ENCODE assay signal across 14 mouse cellular contexts in the genomic region with DNA sequence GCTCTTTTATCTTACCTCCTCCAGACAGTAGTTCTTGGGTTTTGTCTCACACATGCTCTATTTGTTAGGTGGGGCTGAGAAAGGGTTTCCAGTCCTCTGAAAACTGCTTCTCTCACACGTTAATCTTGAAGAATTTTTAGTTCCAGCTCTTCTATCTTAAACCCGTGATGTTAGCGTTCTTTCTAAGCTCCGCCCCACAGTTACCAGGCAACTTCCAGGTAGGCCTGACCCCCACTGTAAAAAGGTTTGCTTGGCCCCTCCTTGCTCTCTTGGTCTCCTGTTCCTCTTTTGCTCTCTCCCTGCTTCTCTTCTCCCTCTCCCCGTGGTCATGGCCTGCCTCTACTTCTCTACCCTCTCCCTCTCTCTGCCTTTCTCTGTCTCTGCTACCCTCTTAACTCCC.
"Had no signal": no experiment of that assay in that cellular context is flagged by ENCODE, and none has a peak within 500 bp of the region (broad histone marks: within the 10 kb centered on the region; RNA-seq: fewer than 3 reads in every experiment).

No protein-coding gene starts in this region.

- H3K9ac ChIP-seq: liver, embryonic 13.5 days had no signal

- H3K27ac ChIP-seq: liver, embryonic 13.5 days; stomach, postnatal 0 days had no signal

- H3K4me3 ChIP-seq: liver, embryonic 13.5 days had no signal

- H3K36me3 ChIP-seq: liver, embryonic 13.5 days had no signal

- H3K4me2 ChIP-seq: liver, embryonic 13.5 days; midbrain, embryonic 11.5 days had no signal

- DNase-seq: kidney, postnatal 14 days; kidney, postnatal 4 days; liver, embryonic 13.5 days; lung, adult 2 months; lung, postnatal 14 days; lung, postnatal 4 days; midbrain, embryonic 14.5 days; right cerebral cortex, postnatal 14 days; right cerebral cortex, postnatal 4 days; thymus, adult 2 months; thymus, postnatal 14 days; thymus, postnatal 4 days had no signal

- H3K4me1 ChIP-seq: liver, embryonic 13.5 days had no signal

- H3K9me3 ChIP-seq: liver, embryonic 13.5 days had no signal
